ENCODE assay signal across 8 mouse cellular contexts in the genomic region with DNA sequence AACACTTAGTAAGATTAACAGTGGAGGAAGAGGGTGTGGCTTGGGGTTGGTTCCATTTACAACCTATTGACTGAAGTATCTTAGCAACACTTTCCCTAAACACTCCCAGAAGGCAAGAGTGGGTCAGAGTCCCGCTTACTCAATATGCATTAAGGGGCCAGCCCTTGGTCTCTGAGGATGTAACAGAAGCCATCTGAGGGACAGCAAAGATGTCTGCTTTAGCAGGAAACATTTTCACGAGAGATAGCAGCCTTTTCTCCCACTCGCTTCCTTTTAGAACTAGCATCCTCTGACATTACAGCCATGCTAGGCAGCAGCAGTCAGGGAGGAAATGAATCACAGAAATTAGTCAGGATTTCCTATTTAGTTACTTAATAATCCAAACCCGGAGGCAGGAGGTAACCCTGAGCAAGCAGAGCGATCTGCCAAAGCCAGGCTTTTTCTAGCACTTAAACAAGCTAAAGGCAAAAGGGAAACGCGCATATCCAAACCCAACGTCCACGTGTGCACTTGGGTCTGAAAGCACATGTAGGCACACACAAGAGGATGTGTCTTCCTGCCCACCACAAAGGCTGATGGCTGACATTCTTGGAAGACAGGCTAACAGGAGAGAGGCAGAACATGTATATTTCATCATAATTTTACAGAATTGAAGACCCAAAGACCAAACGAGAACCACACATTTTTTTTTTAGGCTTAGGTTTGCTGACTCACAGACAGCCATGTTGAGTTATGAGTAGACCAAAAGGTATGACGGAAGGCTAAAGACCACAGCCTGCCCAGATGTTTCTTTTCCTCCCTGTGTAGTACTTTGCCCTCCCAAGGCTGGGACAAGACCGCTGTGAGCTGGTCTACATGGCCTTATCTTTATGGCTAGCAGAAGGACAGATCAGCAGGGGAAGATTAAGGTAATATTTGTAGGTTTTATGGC. TPM values are rescaled to one million over a fixed set of nuclear protein-coding genes. Genes with fewer than 3 reads are reported as not detected.
A peak's percentile ranks its signal among the peaks of the same experiment; 100 is the strongest.
DNase-seq lines count a peak whose midpoint lies in the region; ATAC-seq lines count a peak whose summit lies in the region.

No protein-coding gene starts in this region.

- H3K9ac ChIP-seq in limb, embryonic 15.5 days: no peak overlapping the region
- H3K9ac ChIP-seq in neural tube, embryonic 13.5 days: 0 out of 2 replicates have a peak overlapping the region, but pooled peaks have one; percentile 27

- H3K27me3 ChIP-seq in limb, embryonic 15.5 days: no peaks in the 10 kb centered on the region
- no peaks in the 10 kb centered on the region for H3K27me3 ChIP-seq in neural tube, embryonic 13.5 days

- H3K27ac ChIP-seq in limb, embryonic 15.5 days: peak overlapping the region; percentile 78
- peak overlapping the region; percentile 35; the same call in 1 of the 2 replicates for H3K27ac ChIP-seq in neural tube, embryonic 13.5 days (replicated peaks)

- intact Hi-C loops in heart, postnatal 10 days (cut with DNase I): loop anchor here (5.0 kb wide), 1 partner anchor 39 kb away; a partner anchor contains a TSS

- H3K9me3 ChIP-seq in limb, embryonic 15.5 days: peaks cover 2% of the 10 kb centered on the region; the same call in 1 of the 2 replicates
- peaks cover 14% of the 10 kb centered on the region; the same call in 1 of the 2 replicates for H3K9me3 ChIP-seq in neural tube, embryonic 13.5 days

- H3K4me1 ChIP-seq in limb, embryonic 15.5 days: peaks cover 22% of the 10 kb centered on the region
- peaks cover 15% of the 10 kb centered on the region for H3K4me1 ChIP-seq in neural tube, embryonic 13.5 days (replicated peaks)

- peak; percentile 66 to 89 for DNase-seq in adrenal gland, adult (ENCODE audit: inconsistent age in 2 of 2, low spot score in 1 of 2)
- DNase-seq in adrenal gland, postnatal 4 days (ENCODE audit: low spot score in 2 of 2): no peak
- peak; percentile 1 to 3 for DNase-seq in CD8-positive naive resting alpha-beta T cell, adult 2 months (ENCODE audit: low read depth in 2 of 2, low spot score in 2 of 2)
- DNase-seq in embryo, embryonic 10 days (ENCODE audit: low spot score): peak; percentile 67
- DNase-seq in heart, postnatal 10 days: peak; percentile 60 to 67
- DNase-seq in layer of hippocampus, postnatal 25 days (ENCODE audit: extremely low spot score in 1 of 2, low spot score in 1 of 2): no peak

- H3K36me3 ChIP-seq in limb, embryonic 15.5 days: no peaks in the 10 kb centered on the region
- H3K36me3 ChIP-seq in neural tube, embryonic 13.5 days: no peaks in the 10 kb centered on the region

- WGBS in limb, embryonic 15.5 days: 43% methylated on average over 12 of the region's 12 CpGs
- 62% methylated on average over 12 of the region's 12 CpGs for WGBS in neural tube, embryonic 13.5 days

- peak; percentile 44; the same call in 1 of the 2 replicates for ATAC-seq in limb, embryonic 15.5 days (ENCODE audit: insufficient number of reproducible peaks, low FRiP score, low TSS enrichment, low read depth)
- peak; percentile 62; the same call in 1 of the 2 replicates for ATAC-seq in neural tube, embryonic 13.5 days (ENCODE audit: low read depth)

- H3K4me3 ChIP-seq in limb, embryonic 15.5 days: no peak overlapping the region
- no peak overlapping the region for H3K4me3 ChIP-seq in neural tube, embryonic 13.5 days

- no peak overlapping the region for H3K4me2 ChIP-seq in limb, embryonic 15.5 days
- peak overlapping the region; percentile 16; the same call in 1 of the 2 replicates for H3K4me2 ChIP-seq in neural tube, embryonic 13.5 days

RNA-seq across cellular contexts. Expression of a gene that starts 37.7 kb away (rescaled TPM):
- total RNA-seq in adrenal gland, postnatal 4 days (2021): not detected
- not detected for total RNA-seq in heart, postnatal 10 days (2021)
- not detected in 2 replicates for polyA plus RNA-seq in limb, embryonic 15.5 days (2015; fragmentation: Nextera tagmentation; extraction: Ambion mirVana)
- polyA plus RNA-seq in neural tube, embryonic 13.5 days (2015; fragmentation: Nextera tagmentation; extraction: Ambion mirVana): not detected in 2 replicates
- total RNA-seq in layer of hippocampus, postnatal 25 days (2021): not detected

RNA-seq across cellular contexts. Expression of a gene that starts 38.4 kb away (rescaled TPM):
- 10 to 100 TPM; 36.3 to 43.3 TPM for total RNA-seq in adrenal gland, postnatal 4 days (2021)
- 10 to 100 TPM; 23.9 to 24.3 TPM for total RNA-seq in heart, postnatal 10 days (2021)
- polyA plus RNA-seq in limb, embryonic 15.5 days (2015; fragmentation: Nextera tagmentation; extraction: Ambion mirVana): 53.4 and 57.1 TPM in 2 replicates
- 34.4 and 37.3 TPM in 2 replicates for polyA plus RNA-seq in neural tube, embryonic 13.5 days (2015; fragmentation: Nextera tagmentation; extraction: Ambion mirVana)
- 10 to 100 TPM; 47.4 to 54.5 TPM for total RNA-seq in layer of hippocampus, postnatal 25 days (2021)

Comparison
In these comparisons a context has a peak if more than half of its experiments do, and no peak if none do; other contexts are left out.
1. DNase-seq: peak in adrenal gland, adult (2 of 2), CD8-positive naive resting alpha-beta T cell, adult 2 months (2 of 2), embryo, embryonic 10 days (single experiment) and heart, postnatal 10 days (2 of 2); none in adrenal gland, postnatal 4 days (0 of 2) and layer of hippocampus, postnatal 25 days (0 of 2).